Mouse (Mus musculus): Measurements from ENCODE around the gene Fcgr1. TPM values are rescaled to one million over a fixed set of nuclear protein-coding genes. Genes with fewer than 3 reads are reported as not detected.

Gene Fcgr1
- polyA plus RNA-seq, 1 experiment, result not detected

DNA sequence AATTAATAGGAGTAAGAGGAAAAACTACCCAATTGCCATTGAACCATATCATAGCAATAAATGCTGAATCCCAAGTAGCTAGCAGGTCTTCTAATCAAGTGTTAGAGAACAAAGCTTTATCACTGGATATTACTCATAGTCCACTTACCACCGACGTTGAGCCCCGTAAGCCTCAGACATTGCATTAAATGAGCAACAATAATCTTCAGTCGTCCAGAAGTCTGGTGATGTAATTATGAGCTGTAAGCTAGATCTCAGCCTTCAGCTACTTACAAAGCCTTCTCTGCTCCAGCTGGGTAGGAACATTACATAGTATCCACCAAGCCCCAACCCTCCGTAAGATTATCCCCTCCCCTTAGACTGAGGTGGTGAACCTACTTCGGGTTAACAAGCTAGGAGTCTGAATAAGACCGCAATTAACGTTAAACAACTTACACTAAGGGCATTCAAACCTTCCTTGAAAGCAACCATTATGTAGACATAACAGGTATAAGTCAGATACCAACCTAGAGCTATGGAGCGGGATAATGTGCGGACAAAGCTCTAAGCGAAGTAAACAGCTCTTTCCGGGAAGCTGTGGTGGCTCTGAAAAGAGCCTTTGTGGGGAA is 55.8 kb downstream of the Fcgr1 start:
- H3K4me1 ChIP-seq (ENCODE audit: control insufficient read depth, insufficient read depth, low read length), result 0 out of 2 replicates have a peak, but pooled peaks cover 2% of the 10 kb centered on the region
- no peak overlapping the region; the same call in 1 of the 2 replicates for H3K4me3 ChIP-seq (ENCODE audit: insufficient read depth, low read depth, low read length)
- TF ChIP-seq POLR2A (IDR thresholded peaks at IDR 0.05; ENCODE audit: insufficient read depth, low read depth, low read length) (no peak), CTCF (IDR thresholded peaks at IDR 0.05; ENCODE audit: insufficient read depth, low read depth, low read length) (no peak)
- H3K27ac ChIP-seq (ENCODE audit: insufficient read depth, low read depth, low read length), result no peak overlapping the region
- WGBS, result 10% methylated on average over 12 of the region's 12 CpGs

DNA sequence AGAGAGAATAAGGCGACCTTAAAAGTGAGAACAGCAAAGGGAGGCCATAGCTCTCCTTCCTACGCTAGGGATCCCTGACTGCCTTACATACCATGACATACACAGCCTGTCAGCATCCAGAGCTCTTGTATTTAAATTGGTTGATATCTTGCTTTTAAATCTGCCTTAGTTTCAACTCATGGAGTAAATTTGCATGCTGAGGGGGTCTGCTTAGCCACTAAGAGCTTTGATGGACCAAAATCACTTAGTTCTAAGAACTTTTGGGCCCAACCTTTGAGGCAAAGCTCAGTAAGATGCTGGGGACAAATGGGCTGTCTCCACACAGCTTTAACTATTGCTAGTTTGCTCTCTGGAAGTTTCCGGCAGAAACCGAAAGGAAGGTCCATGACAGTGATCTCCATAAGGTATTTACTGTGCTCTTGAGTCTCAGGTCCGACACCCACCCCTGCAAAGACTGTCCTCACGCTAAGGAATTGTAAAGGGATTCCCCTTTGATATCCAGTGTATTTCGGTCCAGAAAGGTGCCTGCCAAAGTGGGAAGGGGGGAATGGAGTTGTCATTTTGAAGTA is 56.4 kb downstream of the Fcgr1 start:
- Histone ChIP-seq H3K4me1 (ENCODE audit: control insufficient read depth, insufficient read depth, low read length) (0 out of 2 replicates have a peak, but pooled peaks cover 2% of the 10 kb centered on the region), H3K4me3 (ENCODE audit: insufficient read depth, low read depth, low read length) (no peak overlapping the region), H3K27ac (ENCODE audit: insufficient read depth, low read depth, low read length) (no peak overlapping the region)
- no peak for TF ChIP-seq CTCF (IDR thresholded peaks at IDR 0.05; ENCODE audit: insufficient read depth, low read depth, low read length)
- no peak for TF ChIP-seq POLR2A (IDR thresholded peaks at IDR 0.05; ENCODE audit: insufficient read depth, low read depth, low read length)
- WGBS, result 57% methylated on average over 7 of the region's 7 CpGs

DNA sequence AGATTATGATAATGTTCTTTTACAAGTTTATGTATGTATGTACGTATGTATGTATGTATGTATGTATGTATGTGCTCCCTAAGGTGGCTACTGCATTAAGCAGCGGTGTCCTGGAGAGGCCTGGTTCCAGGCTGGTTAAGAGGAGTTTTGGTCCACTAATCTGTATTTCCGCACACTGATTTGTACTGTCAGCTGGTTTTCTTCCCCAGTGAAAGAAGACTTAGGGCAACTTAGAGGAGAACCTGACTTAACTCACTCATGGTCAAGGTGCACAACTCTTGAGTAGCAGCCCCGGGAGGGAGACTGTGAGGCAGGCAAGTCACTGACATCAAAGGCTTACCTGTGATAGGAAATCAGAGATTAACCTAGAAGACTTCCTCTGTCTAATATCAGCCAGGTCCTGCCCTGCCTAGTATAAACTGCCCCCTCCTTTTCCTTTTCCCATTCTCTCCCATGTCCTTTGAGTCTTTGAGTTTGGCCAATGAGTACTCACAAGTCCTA is 56.9 kb downstream of the Fcgr1 start:
- H3K4me3 ChIP-seq (ENCODE audit: insufficient read depth, low read depth, low read length), result no peak overlapping the region
- WGBS, result 87% methylated on average over 4 of the region's 4 CpGs
- TF ChIP-seq POLR2A (IDR thresholded peaks at IDR 0.05; ENCODE audit: insufficient read depth, low read depth, low read length) (no peak), CTCF (IDR thresholded peaks at IDR 0.05; ENCODE audit: insufficient read depth, low read depth, low read length) (no peak)
- no peak overlapping the region for H3K27ac ChIP-seq (ENCODE audit: insufficient read depth, low read depth, low read length)
- 0 out of 2 replicates have a peak, but pooled peaks cover 2% of the 10 kb centered on the region for H3K4me1 ChIP-seq (ENCODE audit: control insufficient read depth, insufficient read depth, low read length)

DNA sequence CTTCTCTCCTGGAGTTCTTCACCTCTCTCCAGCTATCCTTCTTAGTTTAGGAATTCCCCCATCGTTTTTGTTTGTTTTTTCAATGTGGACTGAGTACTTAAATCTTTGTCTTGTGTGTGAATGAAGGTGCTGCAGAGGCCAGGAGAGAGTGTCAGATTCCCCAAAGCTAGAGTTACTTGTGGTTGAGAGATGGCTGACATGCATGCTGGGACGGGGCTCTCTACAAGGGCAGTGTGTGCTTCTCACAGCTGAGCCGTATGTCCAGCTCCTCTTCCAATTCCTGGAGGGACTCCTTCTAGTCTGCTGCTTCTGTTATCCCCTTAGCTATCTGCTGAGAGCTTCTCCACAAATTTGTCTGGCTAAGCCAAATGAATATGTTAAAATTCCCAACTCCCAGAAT is 57.9 kb downstream of the Fcgr1 start:
- 80% methylated on average over 3 of the region's 3 CpGs for WGBS
- Histone ChIP-seq H3K4me1 (ENCODE audit: control insufficient read depth, insufficient read depth, low read length) (0 out of 2 replicates have a peak, but pooled peaks cover 2% of the 10 kb centered on the region), H3K27ac (ENCODE audit: insufficient read depth, low read depth, low read length) (no peak overlapping the region), H3K4me3 (ENCODE audit: insufficient read depth, low read depth, low read length) (no peak overlapping the region)
- TF ChIP-seq POLR2A (IDR thresholded peaks at IDR 0.05; ENCODE audit: insufficient read depth, low read depth, low read length) (no peak), CTCF (IDR thresholded peaks at IDR 0.05; ENCODE audit: insufficient read depth, low read depth, low read length) (no peak)

DNA sequence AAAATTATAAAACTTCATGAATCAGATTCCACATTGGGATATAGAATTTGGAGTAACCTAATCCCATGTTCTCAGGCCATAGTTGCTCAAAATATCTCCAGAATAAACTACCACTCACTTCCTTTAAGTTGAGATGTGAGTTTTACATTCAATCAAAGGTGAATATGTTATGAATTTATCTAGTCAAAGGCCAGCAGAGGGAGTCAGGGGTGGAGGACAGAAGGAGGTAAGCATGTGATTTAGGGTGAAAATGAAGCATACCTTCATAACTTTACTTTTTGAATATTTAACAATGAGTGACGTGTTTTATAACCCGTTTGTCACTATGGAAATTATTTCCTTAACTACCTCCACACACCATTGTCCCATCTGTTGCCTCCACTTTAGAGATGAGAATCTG is 58.9 kb downstream of the Fcgr1 start:
- Histone ChIP-seq H3K4me3 (ENCODE audit: insufficient read depth, low read depth, low read length) (no peak overlapping the region), H3K4me1 (ENCODE audit: control insufficient read depth, insufficient read depth, low read length) (0 out of 2 replicates have a peak, but pooled peaks cover 2% of the 10 kb centered on the region), H3K27ac (ENCODE audit: insufficient read depth, low read depth, low read length) (no peak overlapping the region)
- WGBS, result 91% methylated on average over 2 of the region's 2 CpGs
- TF ChIP-seq CTCF (IDR thresholded peaks at IDR 0.05; ENCODE audit: insufficient read depth, low read depth, low read length) (no peak), POLR2A (IDR thresholded peaks at IDR 0.05; ENCODE audit: insufficient read depth, low read depth, low read length) (no peak)

Other genes starting within 250 kb of the Fcgr1 start
- not detected in 2 replicates for gene Vps45, start 235.5 kb downstream of the Fcgr1 start, polyA plus RNA-seq (2012; ENCODE audit: insufficient read depth, insufficient read length, low replicate concordance, missing spikeins)
- not detected in 2 replicates for gene Otud7b, start 189.4 kb downstream of the Fcgr1 start, polyA plus RNA-seq (2012; ENCODE audit: insufficient read depth, insufficient read length, low replicate concordance, missing spikeins)
- gene Mtmr11, start 132.0 kb downstream of the Fcgr1 start, polyA plus RNA-seq (2012; ENCODE audit: insufficient read depth, insufficient read length, low replicate concordance, missing spikeins), result not detected in 2 replicates
- not detected in 2 replicates for gene Sf3b4, start 121.6 kb downstream of the Fcgr1 start, polyA plus RNA-seq (2012; ENCODE audit: insufficient read depth, insufficient read length, low replicate concordance, missing spikeins)
- gene Sv2a, start 112.8 kb downstream of the Fcgr1 start, polyA plus RNA-seq (2012; ENCODE audit: insufficient read depth, insufficient read length, low replicate concordance, missing spikeins), result 106 TPM in 1 of 2 replicates, not detected in the other
- gene Bola1, start 74.3 kb downstream of the Fcgr1 start, polyA plus RNA-seq (2012; ENCODE audit: insufficient read depth, insufficient read length, low replicate concordance, missing spikeins), result not detected in 2 replicates
- not detected in 2 replicates for gene Hist2h2ab, start 74.1 kb downstream of the Fcgr1 start, polyA plus RNA-seq (2012; ENCODE audit: insufficient read depth, insufficient read length, low replicate concordance, missing spikeins)
- not detected in 2 replicates for gene Hist2h2ac, start 73.1 kb downstream of the Fcgr1 start, polyA plus RNA-seq (2012; ENCODE audit: insufficient read depth, insufficient read length, low replicate concordance, missing spikeins)
- not detected in 2 replicates for gene Hist2h2be, start 72.8 kb downstream of the Fcgr1 start, polyA plus RNA-seq (2012; ENCODE audit: insufficient read depth, insufficient read length, low replicate concordance, missing spikeins)
- not detected in 2 replicates for gene Hist2h3c2, start 54.8 kb downstream of the Fcgr1 start, polyA plus RNA-seq (2012; ENCODE audit: insufficient read depth, insufficient read length, low replicate concordance, missing spikeins)
- not detected in 2 replicates for gene Hist2h2aa2, start 53.7 kb downstream of the Fcgr1 start, polyA plus RNA-seq (2012; ENCODE audit: insufficient read depth, insufficient read length, low replicate concordance, missing spikeins)
- gene Hist2h2aa1, start 48.5 kb downstream of the Fcgr1 start, polyA plus RNA-seq (2012; ENCODE audit: insufficient read depth, insufficient read length, low replicate concordance, missing spikeins), result not detected in 2 replicates
- not detected in 2 replicates for gene Hist2h3c1, start 47.3 kb downstream of the Fcgr1 start, polyA plus RNA-seq (2012; ENCODE audit: insufficient read depth, insufficient read length, low replicate concordance, missing spikeins)
- not detected in 2 replicates for gene Hist2h4, start 30.7 kb downstream of the Fcgr1 start, polyA plus RNA-seq (2012; ENCODE audit: insufficient read depth, insufficient read length, low replicate concordance, missing spikeins)
- gene Hist2h3b, start 25.3 kb downstream of the Fcgr1 start, polyA plus RNA-seq (2012; ENCODE audit: insufficient read depth, insufficient read length, low replicate concordance, missing spikeins), result not detected in 2 replicates
- not detected in 2 replicates for gene Hist2h2bb, start 24.2 kb downstream of the Fcgr1 start, polyA plus RNA-seq (2012; ENCODE audit: insufficient read depth, insufficient read length, low replicate concordance, missing spikeins)
- gene BC107364, start 158.3 kb upstream of the Fcgr1 start, polyA plus RNA-seq (2012; ENCODE audit: insufficient read depth, insufficient read length, low replicate concordance, missing spikeins), result not detected in 2 replicates
- not detected in 2 replicates for gene Hfe2, start 231.2 kb upstream of the Fcgr1 start, polyA plus RNA-seq (2012; ENCODE audit: insufficient read depth, insufficient read length, low replicate concordance, missing spikeins)

Data from olfactory bulb, adult 2 months (tissue).